Mouse (Mus musculus) MEL (cell line): ENCODE data around the gene Lgr6.

ENCODE experiments used
- CHD2 ChIP-seq: IDR thresholded peaks from 2 replicates; pipeline ENCODE4 v1.6.1; 2011; ENCODE audit warnings: low read length, improper control_type of control experiment
- CTCF ChIP-seq, 3 experiments: IDR thresholded peaks in 2 of 3; conservative IDR thresholded peaks in 1 of 3; 2 replicates each; pipeline ENCODE4 v1.5.1; 2011 to 2012; ENCODE audit warnings: low read length in 3 of 3, low read depth in 2 of 3, mild to moderate bottlenecking in 2 of 3, improper control_type of control experiment in 1 of 3, inconsistent platforms in 1 of 3, mixed read lengths in 1 of 3, moderate library complexity in 1 of 3; ENCODE audit not compliant: control insufficient read depth in 1 of 3, insufficient read depth in 1 of 3, poor library complexity in 1 of 3, severe bottlenecking in 1 of 3
- GABPA ChIP-seq: IDR thresholded peaks from 2 replicates; pipeline ENCODE4 v1.6.1; 2012; ENCODE audit warnings: low read depth, mild to moderate bottlenecking, inconsistent platforms, low read length, improper control_type of control experiment, moderate library complexity
- POLR2A ChIP-seq, 2 experiments: IDR thresholded peaks; 2 replicates each; pipeline ENCODE4 v1.6.1; 2011 to 2012; ENCODE audit warnings: low read length in 2 of 2, mild to moderate bottlenecking in 2 of 2, control low read depth in 1 of 2, improper control_type of control experiment in 1 of 2, low read depth in 1 of 2, moderate library complexity in 1 of 2; ENCODE audit not compliant: control insufficient read depth in 1 of 2, insufficient read depth in 1 of 2, poor library complexity in 1 of 2
- ZNF384 ChIP-seq: IDR thresholded peaks from 2 replicates; pipeline ENCODE4 v1.6.1; 2012; ENCODE audit warnings: low read depth, mild to moderate bottlenecking, inconsistent platforms, low read length, improper control_type of control experiment

DNA sequence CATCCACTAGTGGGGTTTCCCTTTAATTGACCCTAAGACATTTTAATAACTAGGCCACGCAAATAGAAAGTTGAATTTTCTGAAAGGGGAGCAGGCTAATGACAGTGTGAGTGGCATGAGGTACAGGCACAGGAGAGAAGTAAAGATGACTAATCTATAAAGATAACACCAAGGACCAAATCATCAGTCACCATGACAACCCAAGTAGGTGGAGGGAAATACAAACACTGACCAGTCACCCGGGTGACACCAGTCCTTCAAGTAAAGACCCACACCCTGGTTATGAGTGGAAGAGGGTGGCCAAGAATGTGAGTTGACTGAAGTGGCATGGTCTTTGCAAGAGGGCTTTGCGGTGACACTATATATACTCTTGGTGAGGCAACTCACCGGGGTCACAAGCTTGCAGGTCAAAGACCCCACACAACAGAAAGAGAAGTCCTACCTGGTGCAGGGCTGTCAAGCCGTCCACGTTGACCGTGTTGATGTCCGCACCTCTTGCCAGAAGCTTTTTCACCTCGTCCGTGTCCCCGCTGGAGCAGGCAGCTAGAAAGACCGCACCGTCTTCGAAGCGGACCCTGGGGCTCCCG lies 149.9 kb downstream of the Lgr6 start:
- no peak for TF ChIP-seq POLR2A (IDR thresholded peaks at IDR 0.05; ENCODE audit: control insufficient read depth in 1 of 2, insufficient read depth in 1 of 2, low read depth in 1 of 2, low read length in 2 of 2, poor library complexity in 1 of 2)
- TF ChIP-seq GABPA, result no peak
- TF ChIP-seq ZNF384, result no peak
- TF ChIP-seq CTCF (IDR thresholded peaks at IDR 0.05 in 2 of 3, conservative IDR thresholded peaks at IDR 0.05 in 1 of 3; ENCODE audit: control insufficient read depth in 1 of 3, insufficient read depth in 1 of 3, low read depth in 2 of 3, low read length in 3 of 3, poor library complexity in 1 of 3, severe bottlenecking in 1 of 3), result no peak
- TF ChIP-seq CHD2, result no peak
